Mouse (Mus musculus) cerebellum, postnatal 14 days (tissue): ENCODE results near the gene Gpr161.
A peak's percentile ranks its signal among the peaks of the same experiment; 100 is the strongest.

Experiments
- DNase-seq, 2 experiments: peaks; one replicate each; pipeline ENCODE4 v3.0.0; 2021; ENCODE audit warnings: mixed read lengths in 2 of 2

The Gpr161 gene

DNA sequence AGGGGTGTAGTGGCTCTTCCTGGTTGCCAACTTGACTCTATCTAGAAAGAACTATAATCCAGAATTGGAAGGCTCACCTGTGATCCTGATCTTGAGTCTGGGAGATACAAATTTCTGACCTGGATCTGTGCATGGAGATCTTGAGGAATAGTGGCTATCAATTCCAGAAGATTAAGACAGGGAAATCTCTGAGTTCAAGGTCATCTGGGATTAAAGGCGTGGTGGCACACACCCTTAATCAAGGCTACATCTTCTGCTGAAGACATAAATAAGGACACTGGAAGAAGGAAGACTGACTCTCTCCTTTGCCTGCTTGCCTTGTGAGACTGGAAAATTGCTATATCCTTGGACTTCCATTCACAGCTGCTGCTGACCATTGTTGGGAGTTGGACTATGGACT, at the start of gene Gpr161:
TSS of gene Gpr161 (plus strand) at position 301 of the 400 bp plus-strand sequence.
- DNase-seq = no peak

GRCm38 (mm10) chr1:165246587-165246986, 49.0 kb upstream of the Gpr161 start:
- no peak for DNase-seq

GRCm38 (mm10) chr1:165247085-165247484, 48.5 kb upstream of the Gpr161 start:
- DNase-seq = no peak

DNA sequence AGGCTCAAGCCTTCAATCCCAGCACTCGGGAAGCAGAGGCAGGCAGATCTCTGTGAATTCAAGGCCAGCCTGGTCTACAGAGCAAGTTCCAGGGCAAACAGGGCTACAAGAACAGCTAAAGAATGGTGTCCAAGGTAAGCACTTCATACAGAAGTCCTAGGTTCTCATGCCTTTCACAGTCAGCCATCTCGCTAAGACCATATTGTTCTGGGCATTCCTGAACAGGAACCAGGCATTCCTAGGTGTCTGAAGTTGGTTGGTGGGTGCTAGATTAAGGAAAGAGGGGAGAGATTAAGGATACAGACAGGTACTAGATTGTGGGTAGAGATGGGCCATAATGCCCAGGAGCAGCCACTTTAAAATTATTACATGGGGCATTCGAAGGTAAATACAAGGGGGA, 47.8 kb upstream of the Gpr161 start:
- no peak for DNase-seq

DNA sequence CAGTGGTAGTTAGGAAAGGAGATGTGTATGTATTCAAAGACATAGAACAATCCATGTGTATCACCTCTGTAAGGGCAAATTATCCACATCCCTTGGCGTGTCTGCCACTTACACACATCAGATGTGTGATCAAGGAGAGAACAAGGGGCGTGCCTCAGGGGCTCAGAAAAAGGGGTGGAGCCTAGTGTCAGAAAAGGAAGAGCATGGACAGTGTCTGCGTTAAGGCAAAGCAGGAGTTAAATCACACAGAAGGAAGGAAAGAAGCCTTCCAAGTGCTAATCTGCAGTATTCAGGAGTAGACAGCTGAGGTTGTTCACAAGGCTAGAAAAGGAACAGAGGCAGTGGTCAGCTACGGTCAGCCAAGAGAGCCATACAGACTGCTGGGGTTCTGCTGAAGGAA, 46.7 kb upstream of the Gpr161 start:
- DNase-seq = no peak

- DNase-seq = no peak
Observed at GRCm38 (mm10) chr1:165250546-165250945, 45.0 kb upstream of the Gpr161 start.

DNA sequence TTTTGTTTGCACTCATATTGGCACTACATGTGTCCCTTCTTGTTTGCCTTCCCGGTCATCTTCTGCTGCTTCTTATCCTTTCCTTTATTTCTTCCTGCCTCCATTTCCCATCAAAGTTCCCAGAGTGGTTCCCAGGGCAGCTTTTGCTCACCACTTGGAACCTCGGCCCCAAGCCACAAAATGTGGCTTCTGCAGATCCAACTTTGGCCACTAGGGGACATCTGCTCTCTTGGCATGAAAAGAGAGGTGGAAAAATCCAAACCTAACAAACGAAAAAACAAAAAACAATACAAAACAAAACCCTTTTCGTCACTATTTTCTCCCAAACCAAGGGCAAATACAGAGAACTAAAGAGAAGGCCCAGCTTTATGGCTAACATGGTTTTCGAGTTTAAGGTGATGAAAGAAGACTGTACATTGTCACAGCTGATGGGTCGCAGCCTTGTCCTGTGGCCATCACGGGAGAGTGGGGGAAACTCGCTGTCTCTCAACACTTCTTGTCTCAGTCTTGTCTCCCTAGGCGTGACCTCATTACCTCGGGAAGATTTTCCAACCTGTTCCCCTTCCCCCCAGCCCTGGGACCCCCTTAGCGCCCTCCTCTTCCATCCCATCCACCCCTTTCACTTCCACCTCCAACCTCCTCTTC, 43.4 kb upstream of the Gpr161 start:
- DNase-seq = peak; percentile 59 to 77

GRCm38 (mm10) chr1:165274946-165275345, 20.6 kb upstream of the Gpr161 start:
- no peak for DNase-seq

DNA sequence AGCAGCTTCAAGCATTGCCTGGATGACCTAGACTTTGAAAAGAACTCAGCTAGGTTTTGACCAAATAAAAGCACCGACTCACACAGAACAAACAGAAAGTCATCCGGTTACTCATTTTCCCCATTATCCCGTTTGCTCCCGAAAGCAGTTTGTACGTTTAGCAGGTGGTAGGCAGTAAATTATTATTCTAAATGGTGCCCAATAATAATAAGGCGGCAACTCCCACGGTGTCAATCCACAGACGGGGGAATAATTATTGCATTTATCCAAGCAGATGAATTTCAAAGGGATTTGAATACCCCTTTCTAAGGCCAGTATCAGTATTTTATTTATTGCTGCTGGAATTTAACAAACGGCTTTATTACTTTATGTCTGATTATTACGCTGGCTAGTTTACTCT, 14.8 kb upstream of the Gpr161 start:
- no peak for DNase-seq

DNA sequence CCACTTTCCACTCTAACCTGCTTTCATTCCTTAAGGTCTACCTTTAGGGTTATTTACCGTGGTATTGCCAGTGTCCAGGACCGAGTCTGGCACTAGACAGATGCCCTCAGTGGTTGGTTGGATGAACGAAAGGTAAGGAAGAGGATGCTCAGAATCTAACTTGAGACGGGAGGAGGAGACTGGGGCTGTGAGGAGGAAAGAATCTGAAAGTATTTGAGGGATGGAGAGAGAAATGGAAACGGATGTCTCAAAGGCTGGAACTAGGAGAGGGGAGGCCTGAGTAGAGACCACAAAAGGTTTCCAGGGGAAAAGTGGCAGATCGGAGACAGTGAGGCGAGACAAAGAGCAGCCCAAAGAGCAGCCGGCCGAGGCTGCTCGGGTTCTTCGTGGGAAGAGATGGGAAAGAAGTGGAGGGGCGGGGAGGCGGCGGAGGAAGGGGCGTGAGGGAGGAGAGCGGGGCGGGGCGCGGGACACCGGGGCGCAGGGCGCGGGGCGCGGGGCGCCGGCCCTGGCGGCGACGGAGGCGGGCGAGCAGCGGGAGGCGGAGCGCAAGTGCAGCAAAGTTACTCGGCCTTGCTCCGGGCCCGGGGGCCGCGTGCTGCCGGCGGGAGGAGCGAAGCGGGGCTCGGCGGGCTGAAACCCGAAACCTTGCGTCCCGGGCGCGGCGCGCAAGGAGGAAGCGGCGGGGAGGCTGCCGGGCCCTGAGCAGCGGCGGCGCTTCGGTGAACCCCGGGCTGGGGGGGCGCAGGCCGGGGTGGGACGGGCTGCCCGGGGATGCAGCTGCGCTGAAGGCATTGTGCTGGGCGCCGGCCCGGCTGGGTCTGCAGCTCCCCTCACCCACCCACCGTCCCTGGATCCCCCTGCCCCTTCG, 14.0 kb upstream of the Gpr161 start:
- peak; percentile 39 to 43 for DNase-seq

- DNase-seq = peak; percentile 14 to 39
Observed at GRCm38 (mm10) chr1:165282222-165282966, 13.2 kb upstream of the Gpr161 start.

DNA sequence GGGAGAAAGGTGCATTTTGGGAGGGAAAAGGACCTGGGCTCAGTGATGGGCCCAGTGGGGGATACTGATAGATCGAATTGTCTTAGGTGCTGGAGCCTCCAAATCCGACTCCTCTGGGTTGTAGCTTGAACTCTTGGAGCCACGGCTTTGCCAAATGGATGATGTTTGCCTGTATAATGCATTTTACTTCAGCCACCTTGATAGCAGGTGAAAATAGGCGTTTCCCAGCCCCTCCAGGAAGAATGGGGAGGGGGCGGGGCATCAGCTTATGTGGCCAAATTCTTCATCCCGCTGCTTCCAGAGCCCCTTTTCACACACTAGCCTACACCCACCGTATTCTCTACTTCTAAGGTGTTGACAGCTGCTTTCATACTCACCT, 12.6 kb upstream of the Gpr161 start:
- no peak for DNase-seq

DNA sequence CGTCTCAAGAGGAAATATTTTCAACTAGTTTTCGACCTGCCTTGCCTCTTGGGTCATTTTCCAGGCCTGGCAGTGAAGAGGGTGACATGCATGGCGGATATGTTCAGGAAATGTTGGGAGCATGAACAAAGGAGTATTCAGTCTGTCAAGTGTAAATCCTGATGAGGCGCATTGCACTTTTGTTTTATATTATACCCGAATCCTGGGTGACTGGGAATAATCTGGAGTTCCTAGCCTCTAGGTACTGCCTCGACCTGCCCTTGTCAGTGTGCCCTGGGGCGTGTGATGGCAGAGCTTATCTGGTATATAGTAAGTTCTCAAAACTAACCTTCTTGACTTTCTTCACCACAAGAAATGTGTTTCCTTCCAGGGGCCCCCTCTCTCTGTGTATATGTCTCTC, 11.5 kb upstream of the Gpr161 start:
- no peak for DNase-seq

DNA sequence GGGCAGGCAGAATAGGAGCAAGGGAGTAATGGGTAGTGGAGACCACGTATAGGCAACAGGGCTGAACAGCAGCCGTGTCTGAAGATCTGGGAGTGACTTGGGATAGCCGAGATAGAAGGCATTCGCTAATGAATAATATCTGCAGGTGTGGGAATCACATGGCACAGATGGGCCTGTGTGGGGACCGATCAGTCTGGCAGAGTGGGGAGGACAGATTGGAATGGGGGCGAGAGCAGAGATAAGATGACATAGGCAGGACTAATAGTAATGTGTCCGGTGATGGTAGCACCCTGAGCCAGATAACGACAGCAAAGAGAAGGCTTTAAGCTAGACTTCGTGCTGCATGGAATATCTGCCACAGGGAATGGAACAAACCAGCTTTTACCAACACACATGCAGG, 7.4 kb upstream of the Gpr161 start:
- no peak for DNase-seq

GRCm38 (mm10) chr1:165289831-165290230, 5.8 kb upstream of the Gpr161 start:
- peak; percentile 12 to 27 for DNase-seq

DNA sequence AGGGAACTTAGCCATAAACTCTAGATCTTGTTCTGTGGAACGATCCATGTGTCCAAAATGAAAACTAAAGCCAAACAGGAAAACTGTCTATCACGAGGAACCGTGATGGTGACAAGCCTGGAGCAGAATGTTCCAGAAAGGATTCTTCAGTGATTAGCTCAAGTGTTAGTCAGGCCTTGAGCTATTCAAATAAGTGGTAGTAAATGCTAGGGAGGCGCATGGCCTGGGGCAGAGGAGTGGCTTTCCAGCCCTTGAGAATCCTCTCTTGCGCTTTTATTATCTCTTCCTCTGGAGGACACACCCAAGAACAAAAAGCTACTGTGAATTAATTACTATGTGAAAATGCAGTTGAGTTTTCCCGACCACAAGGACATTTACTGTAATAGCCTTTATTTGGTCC, 4.0 kb upstream of the Gpr161 start:
- DNase-seq = no peak

- DNase-seq = no peak
Observed at GRCm38 (mm10) chr1:165301108-165301507, 5.5 kb downstream of the Gpr161 start.

DNA sequence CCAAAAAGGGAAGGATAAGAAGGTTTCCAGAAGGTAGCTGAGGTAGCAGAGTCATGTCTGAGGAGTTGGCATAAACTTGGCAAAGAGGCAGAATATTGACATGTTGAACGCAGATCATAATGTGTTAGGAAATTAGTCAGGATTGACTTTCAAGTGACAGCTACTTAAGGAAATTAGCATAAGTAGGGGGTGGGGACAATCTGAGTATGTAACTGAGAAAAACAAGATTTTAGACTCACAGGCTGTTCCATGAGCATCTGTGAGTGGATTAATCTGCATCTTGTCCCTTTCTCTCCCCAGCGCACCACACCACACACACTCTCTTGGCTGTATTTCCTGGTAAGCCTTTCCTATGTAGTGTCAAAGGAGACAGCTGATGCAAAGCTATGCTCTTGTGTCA, 6.0 kb downstream of the Gpr161 start:
- DNase-seq = no peak

GRCm38 (mm10) chr1:165302455-165303208, 7.0 kb downstream of the Gpr161 start:
- peak; percentile 27 to 30 for DNase-seq

DNA sequence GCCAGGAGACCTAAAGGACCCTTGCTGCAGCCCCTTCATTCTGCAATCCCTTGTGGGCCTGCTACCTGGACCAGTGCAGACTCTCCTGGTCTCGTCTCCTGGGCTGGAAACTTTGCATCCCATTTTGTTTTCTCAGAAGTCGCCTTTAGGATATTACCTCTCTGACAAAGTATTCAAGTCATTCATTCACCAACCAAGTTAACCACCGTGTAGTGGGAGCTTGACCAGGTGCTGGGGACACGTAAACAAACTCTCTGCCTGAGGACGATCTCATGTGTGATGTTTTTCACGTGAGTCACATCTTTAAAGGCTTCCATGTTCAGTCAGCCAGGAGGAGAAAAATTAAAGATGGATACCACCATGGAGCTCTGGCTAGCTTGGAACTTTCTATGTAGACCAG, 7.6 kb downstream of the Gpr161 start:
- no peak for DNase-seq

DNA sequence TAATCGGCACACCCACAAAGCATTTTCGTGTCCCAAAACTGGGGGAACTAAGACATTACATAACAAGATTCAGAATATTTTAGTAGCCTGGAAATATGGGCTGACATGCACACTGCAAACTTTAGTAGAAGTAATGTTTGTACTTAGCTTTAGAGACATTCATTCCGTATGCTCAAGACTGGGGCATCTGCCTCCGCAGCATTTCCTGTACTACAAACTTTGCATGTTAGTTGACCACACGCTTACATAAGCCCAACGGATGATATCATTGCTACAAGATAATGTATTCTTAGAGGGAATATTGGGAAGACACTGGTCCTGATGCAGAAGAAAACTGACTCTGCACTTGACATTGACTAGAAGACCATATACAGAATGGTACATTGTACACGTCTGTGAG, 8.8 kb downstream of the Gpr161 start:
- no peak for DNase-seq

GRCm38 (mm10) chr1:165308180-165308579, 12.6 kb downstream of the Gpr161 start:
- no peak for DNase-seq

- no peak for DNase-seq
Observed at GRCm38 (mm10) chr1:165316361-165316760, 20.8 kb downstream of the Gpr161 start.
